18 mouse cellular contexts compared by ENCODE assay signal in genomic region chr1:160993851-160994250, GRCm38 (mm10). TPM values are rescaled to one million over a fixed set of nuclear protein-coding genes. Genes with fewer than 3 reads are reported as not detected.
DNase-seq lines count a peak whose midpoint lies in the region; ATAC-seq and TF ChIP-seq lines count a peak whose summit lies in the region.
"Had no signal": no experiment of that assay in that cellular context is flagged by ENCODE, and none has a peak within 500 bp of the region (broad histone marks: within the 10 kb centered on the region; RNA-seq: fewer than 3 reads in every experiment).

No protein-coding gene starts in this region.

- no peak for TF ChIP-seq EP300 in heart, adult 2 months (IDR thresholded peaks at IDR 0.05; ENCODE audit: insufficient read depth, low read depth, low read length)

- no peaks in the 10 kb centered on the region for H3K4me1 ChIP-seq in heart, adult 2 months (ENCODE audit: control insufficient read depth, insufficient read depth, low read length)
- H3K4me1 ChIP-seq in midbrain, embryonic 11.5 days (ENCODE audit: control insufficient read depth, insufficient read depth, low read length): no peaks in the 10 kb centered on the region
- H3K4me1 ChIP-seq in midbrain, embryonic 13.5 days (replicated peaks): no peaks in the 10 kb centered on the region
- H3K4me1 ChIP-seq in forebrain, embryonic 14.5 days (ENCODE audit: control insufficient read depth, insufficient read depth, low read length): no peaks in the 10 kb centered on the region
- H3K4me1 ChIP-seq: embryonic facial prominence, embryonic 10.5 days; embryonic facial prominence, embryonic 12.5 days; forebrain, embryonic 13.5 days had no signal

- TF ChIP-seq POLR2A in heart, adult 2 months (IDR thresholded peaks at IDR 0.05; ENCODE audit: insufficient read depth, low read depth, low read length): no peak

- H3K4me3 ChIP-seq in heart, adult 2 months: no peak overlapping the region
- no peak overlapping the region for H3K4me3 ChIP-seq in midbrain, embryonic 11.5 days (ENCODE audit: low read depth, low read length)
- no peak overlapping the region for H3K4me3 ChIP-seq in midbrain, embryonic 13.5 days (replicated peaks)
- H3K4me3 ChIP-seq in forebrain, embryonic 14.5 days (ENCODE audit: low read depth, low read length): no peak overlapping the region
- H3K4me3 ChIP-seq: embryonic facial prominence, embryonic 10.5 days; embryonic facial prominence, embryonic 12.5 days; forebrain, embryonic 13.5 days had no signal

- intact Hi-C loops in heart, adult 2 months (cut with DNase I): no loop called here

- H3K4me2 ChIP-seq in midbrain, embryonic 11.5 days: no peak overlapping the region
- no peak overlapping the region for H3K4me2 ChIP-seq in midbrain, embryonic 13.5 days (replicated peaks)
- no peak overlapping the region for H3K4me2 ChIP-seq in forebrain, embryonic 14.5 days (ENCODE audit: low read length)
- H3K4me2 ChIP-seq: embryonic facial prominence, embryonic 12.5 days; forebrain, embryonic 13.5 days had no signal

- ATAC-seq in midbrain, embryonic 11.5 days (ENCODE audit: low FRiP score): peak; percentile 9; the same call in 1 of the 2 replicates
- ATAC-seq in midbrain, embryonic 13.5 days: no peak
- no peak for ATAC-seq in forebrain, embryonic 14.5 days
- ATAC-seq: forebrain, embryonic 13.5 days; forebrain, embryonic 16.5 days had no signal

- H3K79me2 ChIP-seq in heart, adult 2 months (replicated peaks; ENCODE audit: control insufficient read depth, insufficient read depth, low read length): no peaks in the 10 kb centered on the region

- 57% methylated on average over 6 of the region's 6 CpGs for WGBS in heart, adult 2 months
- WGBS in midbrain, embryonic 11.5 days: 85% methylated on average over 6 of the region's 6 CpGs
- 71% methylated on average over 6 of the region's 6 CpGs for WGBS in midbrain, embryonic 13.5 days
- 86% methylated on average over 6 of the region's 6 CpGs for WGBS in forebrain, embryonic 14.5 days

- H3K36me3 ChIP-seq in heart, adult 2 months (ENCODE audit: control insufficient read depth, insufficient read depth, low read length): no peaks in the 10 kb centered on the region
- no peaks in the 10 kb centered on the region; the same call in 1 of the 2 replicates for H3K36me3 ChIP-seq in midbrain, embryonic 11.5 days (ENCODE audit: control insufficient read depth, insufficient read depth, low read length)
- no peaks in the 10 kb centered on the region for H3K36me3 ChIP-seq in midbrain, embryonic 13.5 days
- H3K36me3 ChIP-seq in forebrain, embryonic 14.5 days (ENCODE audit: control insufficient read depth, insufficient read depth, low read length): no peaks in the 10 kb centered on the region
- H3K36me3 ChIP-seq: embryonic facial prominence, embryonic 12.5 days had no signal

- H3K27ac ChIP-seq in heart, adult 2 months: no peak overlapping the region
- no peak overlapping the region for H3K27ac ChIP-seq in midbrain, embryonic 11.5 days (ENCODE audit: low read depth, low read length)
- H3K27ac ChIP-seq in midbrain, embryonic 13.5 days: no peak overlapping the region
- H3K27ac ChIP-seq in forebrain, embryonic 14.5 days (ENCODE audit: low read depth, low read length): no peak overlapping the region
- H3K27ac ChIP-seq: embryonic facial prominence, embryonic 10.5 days; embryonic facial prominence, embryonic 12.5 days; forebrain, embryonic 13.5 days had no signal

- DNase-seq in heart, adult 11 months: peak; percentile 66
- no peak for DNase-seq in heart, adult 2 months
- no peak for DNase-seq in midbrain, embryonic 11.5 days (ENCODE audit: low spot score, missing footprints)
- peak; percentile 66 for DNase-seq in 416B (ENCODE audit: low read depth)
- no peak for DNase-seq in forebrain, embryonic 14.5 days (ENCODE audit: low spot score)
- DNase-seq: adrenal gland, adult 2 months; adrenal gland, postnatal 10 days; adrenal gland, postnatal 25 days; cerebellum, adult 11-12 months; cerebellum, adult 2 months; cerebellum, adult 9-10 months; cerebellum, postnatal 10 days; cerebellum, postnatal 25 days had no signal

- TF ChIP-seq CTCF in heart, adult 2 months (IDR thresholded peaks at IDR 0.05): no peak

- no peaks in the 10 kb centered on the region for H3K27me3 ChIP-seq in heart, adult 2 months (ENCODE audit: control insufficient read depth, insufficient read depth, low read length)
- no peaks in the 10 kb centered on the region for H3K27me3 ChIP-seq in midbrain, embryonic 11.5 days (ENCODE audit: control insufficient read depth, insufficient read depth, low read length)
- H3K27me3 ChIP-seq in midbrain, embryonic 13.5 days: no peaks in the 10 kb centered on the region
- H3K27me3 ChIP-seq in forebrain, embryonic 14.5 days (replicated peaks; ENCODE audit: control insufficient read depth, insufficient read depth, low read length): no peaks in the 10 kb centered on the region
- H3K27me3 ChIP-seq: embryonic facial prominence, embryonic 12.5 days; forebrain, embryonic 13.5 days had no signal

- no peaks in the 10 kb centered on the region for H3K9me3 ChIP-seq in midbrain, embryonic 11.5 days (ENCODE audit: control insufficient read depth, low read length)
- no peaks in the 10 kb centered on the region for H3K9me3 ChIP-seq in midbrain, embryonic 13.5 days
- no peaks in the 10 kb centered on the region for H3K9me3 ChIP-seq in forebrain, embryonic 14.5 days (replicated peaks; ENCODE audit: control insufficient read depth, low read length)
- H3K9me3 ChIP-seq: embryonic facial prominence, embryonic 10.5 days; embryonic facial prominence, embryonic 12.5 days; forebrain, embryonic 13.5 days had no signal

- no peak overlapping the region for H3K9ac ChIP-seq in heart, adult 2 months (ENCODE audit: low read depth, low read length)
- H3K9ac ChIP-seq in midbrain, embryonic 11.5 days (ENCODE audit: low read length): no peak overlapping the region
- no peak overlapping the region for H3K9ac ChIP-seq in midbrain, embryonic 13.5 days (replicated peaks)
- no peak overlapping the region for H3K9ac ChIP-seq in forebrain, embryonic 14.5 days (ENCODE audit: low read length)
- H3K9ac ChIP-seq: embryonic facial prominence, embryonic 12.5 days; forebrain, embryonic 13.5 days had no signal

RNA-seq across cellular contexts. Expression of gene Serpinc1, which starts 15.5 kb away (rescaled TPM):
- under 1 TPM; 0.08 to 0.32 TPM for total RNA-seq in heart, adult 2 months (2021)
- 0.29 and 2.3 TPM in 2 replicates for polyA plus RNA-seq in heart, adult 2 months (2012; rRNA removed)
- polyA plus RNA-seq in midbrain, embryonic 11.5 days (2014; fragmentation: Nextera tagmentation; extraction: Ambion mirVana): 1.4 and 1.9 TPM in 2 replicates
- polyA plus RNA-seq in midbrain, embryonic 13.5 days (2015; fragmentation: Nextera tagmentation; extraction: Ambion mirVana): 3.8 and 4.1 TPM in 2 replicates
- polyA plus RNA-seq in forebrain, embryonic 14.5 days (2014; fragmentation: Nextera tagmentation; extraction: Ambion mirVana): 1.1 and 1.9 TPM in 2 replicates

RNA-seq across cellular contexts. Expression of gene Zbtb37, which starts 40.8 kb away (rescaled TPM):
- 10 to 100 TPM; 13.8 to 14.2 TPM for total RNA-seq in heart, adult 2 months (2021)
- 1.8 and 3.8 TPM in 2 replicates for polyA plus RNA-seq in heart, adult 2 months (2012; rRNA removed)
- 10.7 and 15.0 TPM in 2 replicates for polyA plus RNA-seq in midbrain, embryonic 11.5 days (2014; fragmentation: Nextera tagmentation; extraction: Ambion mirVana)
- 13.6 and 14.1 TPM in 2 replicates for polyA plus RNA-seq in midbrain, embryonic 13.5 days (2015; fragmentation: Nextera tagmentation; extraction: Ambion mirVana)
- polyA plus RNA-seq in forebrain, embryonic 14.5 days (2014; fragmentation: Nextera tagmentation; extraction: Ambion mirVana): 10.5 and 17.8 TPM in 2 replicates

Comparison
In these comparisons a context has a peak if more than half of its experiments do, and no peak if none do; other contexts are left out.
1. DNase-seq: peak in heart, adult 11 months (single experiment) and 416B (single experiment); none in heart, adult 2 months (0 of 2), midbrain, embryonic 11.5 days (single experiment) and forebrain, embryonic 14.5 days (single experiment).